Mouse (Mus musculus): ENCODE results near the gene Serhl.
"Not testable (repeated sequence)": the region's sequence is repeated elsewhere in the genome, so short reads cannot be mapped to it uniquely, and the experiment has no call there.

Gene Serhl

GRCm38 (mm10) chr15:83089429-83089605 lies at the start of gene Serhl:
TSS of gene Serhl (plus strand) at chr15:83089506.
- no peak for DNase-seq

GRCm38 (mm10) chr15:83040156-83040555 lies 49.1 kb upstream of the Serhl start:
- DNase-seq: no peak

GRCm38 (mm10) chr15:83042655-83043361 lies 46.5 kb upstream of the Serhl start:
- DNase-seq: peak in 1 of 2 experiments; percentile 43

GRCm38 (mm10) chr15:83043362-83043708 lies 46.0 kb upstream of the Serhl start:
- DNase-seq: no peak

GRCm38 (mm10) chr15:83045565-83045964 lies 43.7 kb upstream of the Serhl start:
- not testable (repeated sequence) for DNase-seq

GRCm38 (mm10) chr15:83046308-83046707 lies 43.0 kb upstream of the Serhl start:
- no peak for DNase-seq

GRCm38 (mm10) chr15:83046730-83047129 lies 42.6 kb upstream of the Serhl start:
- no peak for DNase-seq

GRCm38 (mm10) chr15:83052341-83053104 lies 36.8 kb upstream of the Serhl start:
- no peak for DNase-seq

- peak in 1 of 2 experiments; percentile 40 for DNase-seq
Observed at GRCm38 (mm10) chr15:83053261-83053660, 36.0 kb upstream of the Serhl start.

GRCm38 (mm10) chr15:83055569-83055968 lies 33.7 kb upstream of the Serhl start:
- DNase-seq: no peak

- peak; percentile 47 to 61 for DNase-seq
Observed at GRCm38 (mm10) chr15:83056378-83057083, 32.8 kb upstream of the Serhl start.

GRCm38 (mm10) chr15:83057533-83057932 lies 31.8 kb upstream of the Serhl start:
- peak in 1 of 2 experiments; percentile 60 for DNase-seq

GRCm38 (mm10) chr15:83059233-83059660 lies 30.1 kb upstream of the Serhl start:
- no peak for DNase-seq

GRCm38 (mm10) chr15:83061689-83062088 lies 27.6 kb upstream of the Serhl start:
- no peak for DNase-seq

GRCm38 (mm10) chr15:83062582-83062981 lies 26.7 kb upstream of the Serhl start:
- DNase-seq: not testable (repeated sequence)

GRCm38 (mm10) chr15:83065543-83065942 lies 23.8 kb upstream of the Serhl start:
- peak; percentile 91 for DNase-seq

- no peak for DNase-seq
Observed at GRCm38 (mm10) chr15:83068270-83068669, 21.0 kb upstream of the Serhl start.

GRCm38 (mm10) chr15:83070942-83071341 lies 18.4 kb upstream of the Serhl start:
- DNase-seq: peak; percentile 69 to 70

GRCm38 (mm10) chr15:83071752-83072151 lies 17.6 kb upstream of the Serhl start:
- no peak for DNase-seq

GRCm38 (mm10) chr15:83074179-83074578 lies 15.1 kb upstream of the Serhl start:
- DNase-seq: peak; percentile 45 to 60

GRCm38 (mm10) chr15:83075607-83076525 lies 13.4 kb upstream of the Serhl start:
- DNase-seq: no peak

GRCm38 (mm10) chr15:83083530-83083929 lies 5.8 kb upstream of the Serhl start:
- no peak for DNase-seq
